Mouse (Mus musculus) cerebellum, postnatal 36 days (tissue): ENCODE data around the gene Tmem62.
A peak's percentile ranks its signal among the peaks of the same experiment; 100 is the strongest.
"Not testable (repeated sequence)": the region's sequence is repeated elsewhere in the genome, so short reads cannot be mapped to it uniquely, and the experiment has no call there.

Experiments used
- DNase-seq, 2 experiments: peaks; one replicate each; pipeline ENCODE4 v3.0.0; 2021 to 2022; ENCODE audit warnings: mixed read lengths in 2 of 2

The Tmem62 gene

GRCm38 (mm10) chr2:120976990-120977925 is at the start of gene Tmem62:
Tmem62 (plus strand) TSS chr2:120977017.
- DNase-seq = peak; percentile 77 to 78

DNA sequence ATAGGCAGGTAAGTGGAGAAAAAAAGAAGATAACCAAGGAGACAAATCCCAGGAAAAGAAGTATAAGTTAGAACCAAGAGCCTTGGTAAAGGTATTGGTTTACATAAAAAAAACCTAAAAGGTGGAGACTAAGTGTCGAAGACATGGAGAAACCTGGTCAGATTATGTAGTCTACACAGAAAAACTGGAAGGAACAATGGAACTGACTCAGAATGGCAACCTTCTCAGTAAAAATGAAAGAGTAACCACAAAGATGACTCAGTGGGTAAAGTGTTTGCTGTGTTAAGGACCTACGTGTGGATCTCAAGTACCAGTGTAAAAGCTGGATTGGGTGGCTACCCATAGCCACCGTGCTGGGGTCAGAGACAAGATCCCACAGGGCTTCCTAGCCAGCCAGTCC is 43.8 kb upstream of the Tmem62 start:
- no peak for DNase-seq

DNA sequence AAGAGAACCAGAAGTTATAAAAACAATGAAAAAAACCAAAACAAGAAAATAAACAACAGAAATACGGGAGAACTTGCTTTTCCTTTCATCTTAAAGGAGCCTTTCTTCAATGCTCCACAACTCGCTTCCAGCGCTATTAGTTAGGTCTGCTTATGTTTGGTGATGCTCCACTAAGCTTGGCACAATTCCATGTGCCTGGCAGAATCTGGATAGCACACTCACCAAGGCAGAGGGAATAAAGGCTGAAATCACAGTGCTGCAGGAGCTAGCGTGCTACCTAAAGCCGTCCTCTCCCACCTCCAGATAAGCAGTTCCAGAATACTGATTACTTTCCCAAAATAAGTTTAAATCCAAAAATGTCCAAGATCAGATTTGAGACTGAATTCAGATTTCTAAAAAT is 25.6 kb upstream of the Tmem62 start:
- DNase-seq = peak; percentile 55 to 58

- DNase-seq = no peak
Measured at GRCm38 (mm10) chr2:120952176-120952938, 24.5 kb upstream of the Tmem62 start.

GRCm38 (mm10) chr2:120959363-120959762 is 17.5 kb upstream of the Tmem62 start:
- no peak for DNase-seq

DNA sequence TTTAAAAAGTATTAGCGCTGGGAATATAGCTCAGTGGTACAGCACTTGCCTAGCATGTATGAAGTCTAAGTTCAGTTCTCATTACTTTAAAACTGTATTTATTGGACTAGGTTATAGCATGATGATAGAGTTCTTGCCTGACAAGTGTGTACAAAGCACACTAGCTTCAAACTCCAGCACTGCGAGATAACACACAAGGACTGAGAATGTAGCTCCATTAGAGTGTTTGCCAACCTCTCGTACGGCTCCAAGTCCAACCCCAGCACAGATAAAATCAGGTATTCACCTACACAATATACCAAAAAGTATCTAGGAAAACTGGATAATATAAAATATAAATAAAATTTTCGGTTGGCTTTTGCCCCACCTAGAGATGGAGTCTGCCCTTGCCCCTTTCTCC is 17.0 kb upstream of the Tmem62 start:
- no peak for DNase-seq

- no peak for DNase-seq
Measured at GRCm38 (mm10) chr2:120960261-120960660, 16.6 kb upstream of the Tmem62 start.

GRCm38 (mm10) chr2:120963110-120963509 is 13.7 kb upstream of the Tmem62 start:
- DNase-seq = no peak

- no peak for DNase-seq
Measured at GRCm38 (mm10) chr2:120965486-120965885, 11.3 kb upstream of the Tmem62 start.

DNA sequence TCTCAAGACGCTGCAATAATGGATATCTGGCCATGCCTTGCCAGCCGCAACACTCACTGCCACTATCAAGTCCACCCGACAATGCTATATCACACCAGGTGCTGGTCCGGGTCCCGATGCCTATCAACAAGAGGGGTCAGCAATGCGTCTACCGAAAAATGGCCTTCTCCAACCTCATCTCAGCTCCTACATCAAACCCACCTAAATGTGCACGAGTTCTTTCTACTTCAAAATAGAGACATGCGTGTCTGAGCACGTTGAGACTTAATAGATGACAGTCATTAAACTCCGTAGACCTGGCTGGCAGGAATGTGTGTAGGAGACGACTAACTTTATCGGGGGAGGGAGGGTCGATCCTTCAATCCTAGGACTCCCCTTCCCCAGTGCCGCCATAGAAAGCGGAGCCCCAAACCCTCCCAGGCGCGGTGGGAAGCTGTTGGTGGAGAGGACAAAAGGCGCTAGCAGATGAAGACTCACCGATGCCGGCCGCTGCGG is 6.7 kb upstream of the Tmem62 start:
- DNase-seq = peak in 1 of 2 experiments; percentile 19

DNA sequence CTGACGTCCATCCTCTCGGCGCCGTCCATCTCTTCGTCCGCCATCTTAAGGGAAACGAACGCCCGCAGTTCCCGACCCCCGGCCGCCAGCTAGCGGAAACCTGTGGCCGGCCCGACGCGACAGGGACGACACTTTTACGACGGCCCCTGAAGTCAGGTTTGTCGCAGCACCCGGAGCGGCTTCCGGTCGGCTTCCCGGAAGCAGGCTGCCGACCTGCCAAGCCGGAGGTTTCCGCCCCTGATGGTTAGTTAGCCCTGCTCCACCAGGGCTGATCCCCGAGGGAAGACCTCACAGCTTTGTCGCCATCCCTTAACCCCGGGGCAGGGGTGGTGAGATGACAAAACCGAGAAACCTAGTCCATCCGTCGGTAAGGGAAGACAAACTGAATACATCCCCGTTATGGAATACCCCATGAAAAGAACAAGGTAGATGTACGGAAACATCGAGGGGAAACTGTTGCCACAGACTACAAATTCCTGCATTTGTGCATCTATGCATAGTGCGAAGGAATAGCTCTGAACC is 6.2 kb upstream of the Tmem62 start, which contains the start of gene Ubr1:
Gene Ubr1, minus strand, starts transcription at position 157 of the 522 bp plus-strand sequence.
- DNase-seq = peak; percentile 82 to 86

DNA sequence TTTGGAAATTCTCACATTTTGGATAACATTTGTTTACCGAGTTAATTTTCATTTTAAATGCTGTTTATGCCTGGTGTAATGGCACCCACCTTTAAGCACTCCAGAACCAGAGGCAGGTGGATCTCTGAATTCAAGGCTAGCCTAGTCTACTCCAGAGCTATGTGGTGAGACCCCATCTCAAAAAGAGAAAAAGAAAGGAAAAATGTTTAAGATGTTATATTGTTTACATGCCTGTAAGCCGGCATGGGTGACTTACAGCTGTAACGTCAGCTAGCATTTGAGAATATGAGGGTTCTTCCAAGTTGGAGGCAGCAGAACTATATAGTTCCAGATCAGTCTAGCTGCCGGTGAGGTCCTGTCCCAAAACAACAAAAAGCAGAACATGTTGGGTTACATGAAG is 5.1 kb upstream of the Tmem62 start:
- no peak for DNase-seq

DNA sequence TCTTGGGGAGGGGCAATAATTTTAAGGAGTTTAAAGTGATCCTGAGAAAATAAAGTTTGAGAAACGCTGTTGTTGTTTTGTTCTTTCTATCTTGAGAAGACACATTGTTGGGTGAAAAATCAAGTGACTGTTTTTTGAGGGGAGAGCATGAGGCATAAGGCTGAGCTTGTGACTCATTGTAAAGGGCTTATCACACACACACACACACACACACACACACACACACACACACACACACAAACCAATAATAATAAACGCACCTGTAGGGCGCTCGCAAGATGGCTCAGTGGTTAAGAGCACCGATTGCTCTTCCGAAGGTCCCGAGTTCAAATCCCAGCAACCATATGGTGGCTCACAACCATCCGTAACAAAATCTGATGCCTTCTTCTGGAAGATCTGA is 4.6 kb upstream of the Tmem62 start:
- DNase-seq = not testable (repeated sequence)

DNA sequence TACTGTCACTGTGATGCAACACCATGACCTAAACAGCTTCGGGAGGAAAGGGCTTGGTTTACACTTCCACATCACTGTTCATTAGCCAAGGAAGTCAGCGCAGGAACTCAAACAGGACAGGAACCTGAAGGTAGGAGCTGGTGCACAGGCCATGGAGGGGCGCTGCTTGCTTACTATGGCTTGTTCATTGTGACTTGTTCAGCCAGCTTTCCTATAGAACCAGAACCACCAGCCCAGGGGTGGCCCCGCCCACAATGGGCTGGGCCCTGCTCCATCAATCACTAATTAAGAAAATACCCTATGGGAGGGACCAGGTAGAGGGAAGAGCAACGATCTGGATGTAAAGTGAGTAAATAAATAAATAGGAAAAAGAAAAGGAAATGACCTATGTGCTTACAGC is 3.9 kb upstream of the Tmem62 start:
- DNase-seq = peak in 1 of 2 experiments; percentile 15

DNA sequence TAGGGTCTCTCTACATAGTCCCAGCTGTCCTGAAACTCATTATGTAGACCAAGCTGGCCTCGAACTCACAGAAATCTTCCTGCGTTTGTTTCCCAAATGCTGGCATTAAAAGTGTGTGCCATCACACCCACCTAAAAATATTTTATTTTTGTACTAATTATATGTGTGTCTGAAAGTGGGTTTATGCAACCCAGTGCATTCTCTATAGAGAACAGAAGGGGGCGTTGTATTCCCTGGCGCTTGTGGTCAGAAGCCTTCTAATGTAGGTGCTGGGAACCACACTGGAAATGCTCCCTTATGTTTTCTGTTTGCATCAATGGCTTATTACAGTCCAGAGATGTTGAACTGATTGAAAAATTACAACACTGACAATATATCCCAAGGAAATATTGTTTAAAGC is 509 bp upstream of the Tmem62 start:
- DNase-seq = peak in 1 of 2 experiments; percentile 25

DNA sequence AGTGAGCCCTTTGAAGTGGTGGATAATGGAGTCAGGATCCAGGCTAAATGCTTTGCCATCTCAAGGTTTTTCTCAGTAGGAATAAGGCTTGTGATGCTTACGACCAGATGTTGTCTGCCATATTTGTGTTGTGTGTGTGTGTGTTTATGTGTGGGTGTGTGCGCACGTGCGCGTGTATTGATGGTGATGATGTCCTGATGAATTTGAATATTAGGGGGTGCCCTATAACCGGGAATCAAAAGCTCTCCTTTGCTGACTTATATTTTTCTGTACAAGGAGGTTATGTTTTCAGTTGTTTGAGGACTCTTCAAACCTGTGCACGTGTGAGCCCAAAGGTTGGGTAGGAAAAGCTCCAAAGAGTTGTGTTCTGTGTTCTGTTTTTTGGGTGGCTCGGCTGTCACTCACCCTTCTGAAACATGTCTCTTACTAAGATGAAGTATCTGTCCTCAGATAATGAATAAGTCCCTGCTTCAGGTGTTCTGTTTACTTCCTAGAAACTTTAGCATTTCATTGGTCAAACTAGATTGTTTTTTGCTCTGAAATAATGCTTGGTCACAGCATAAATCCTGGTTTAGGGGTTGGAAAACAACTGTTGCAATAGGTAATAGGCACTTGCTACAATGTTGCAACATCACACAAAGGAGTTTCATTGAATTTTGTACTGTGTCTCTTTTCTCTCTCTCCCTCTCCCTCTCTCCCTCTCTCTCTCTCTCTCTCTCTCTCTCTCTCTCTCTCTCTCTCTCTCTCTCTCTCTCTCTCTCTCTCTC is 1.3 kb downstream of the Tmem62 start:
- DNase-seq = no peak

GRCm38 (mm10) chr2:120978693-120979037 is 1.8 kb downstream of the Tmem62 start:
- DNase-seq = no peak

- DNase-seq = no peak
Measured at GRCm38 (mm10) chr2:120979819-120980218, 3.0 kb downstream of the Tmem62 start.

- DNase-seq = no peak
Measured at GRCm38 (mm10) chr2:120980861-120981260, 4.0 kb downstream of the Tmem62 start.

DNA sequence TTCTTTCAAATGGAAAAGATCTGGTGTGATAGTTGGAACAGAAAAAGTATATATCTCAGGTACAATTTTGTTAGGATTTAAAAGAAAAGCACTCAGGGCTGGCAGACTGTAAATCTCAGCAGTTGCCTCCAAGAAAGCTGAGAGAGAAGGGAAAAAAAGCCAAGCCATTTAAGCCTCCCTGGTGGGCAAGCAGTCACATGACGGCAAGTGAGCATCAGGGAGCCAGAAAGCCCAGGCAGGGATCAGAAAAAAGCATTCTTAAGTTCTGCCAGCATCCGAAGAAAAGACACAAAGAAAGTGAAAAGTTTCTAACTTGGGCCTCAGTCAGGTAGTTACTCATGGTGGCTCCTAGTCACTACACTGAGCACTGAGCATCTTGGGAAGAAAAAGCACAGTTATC is 6.8 kb downstream of the Tmem62 start:
- DNase-seq = no peak

DNA sequence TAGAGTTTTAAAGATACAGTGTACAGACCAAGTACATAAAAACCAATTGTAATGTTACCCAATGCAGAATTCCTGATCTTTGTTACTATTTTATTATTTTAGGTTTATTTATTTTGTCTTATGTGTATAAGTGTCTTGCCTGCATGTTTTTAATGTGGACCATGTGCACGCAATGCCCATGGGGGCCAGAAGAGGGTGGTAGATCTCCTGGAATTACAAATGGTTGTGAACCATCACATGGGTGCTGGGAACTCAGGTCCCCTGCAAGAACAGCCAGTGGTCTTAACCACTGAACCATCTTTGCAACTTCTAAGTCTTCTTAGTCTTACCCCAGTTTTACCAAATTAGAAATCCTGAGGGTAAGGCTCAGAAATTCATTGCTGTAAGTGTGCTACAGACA is 8.4 kb downstream of the Tmem62 start:
- peak in 1 of 2 experiments; percentile 29 for DNase-seq

DNA sequence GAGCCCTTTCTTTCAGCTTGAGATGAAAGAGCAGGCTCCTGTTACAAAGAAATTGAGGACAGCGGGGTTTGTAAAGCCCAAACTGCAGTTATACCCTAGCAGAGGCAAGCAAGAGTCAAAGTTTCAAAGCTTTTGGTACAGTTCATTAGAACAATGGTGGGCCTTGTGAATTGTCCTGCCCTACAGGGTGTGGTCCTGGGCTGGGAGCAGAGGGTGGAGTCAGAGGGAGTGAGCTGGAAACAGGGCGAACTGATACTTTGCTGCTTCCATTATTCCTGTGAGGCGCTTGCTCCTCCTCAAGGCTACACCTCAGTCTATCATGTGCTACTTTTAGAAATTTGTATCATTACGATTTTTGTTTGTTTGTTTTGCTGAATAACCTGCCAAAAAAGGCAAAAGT is 14.4 kb downstream of the Tmem62 start:
- no peak for DNase-seq

GRCm38 (mm10) chr2:120996607-120997006 is 19.8 kb downstream of the Tmem62 start:
- peak; percentile 46 to 55 for DNase-seq
